Mouse (Mus musculus) testis, postnatal 14 days (tissue): ENCODE data around the gene Paf1.

ENCODE experiments used
- DNase-seq: peaks from one replicate; pipeline ENCODE4 v3.0.0; 2021; ENCODE audit warnings: low spot score

Gene Paf1

DNA sequence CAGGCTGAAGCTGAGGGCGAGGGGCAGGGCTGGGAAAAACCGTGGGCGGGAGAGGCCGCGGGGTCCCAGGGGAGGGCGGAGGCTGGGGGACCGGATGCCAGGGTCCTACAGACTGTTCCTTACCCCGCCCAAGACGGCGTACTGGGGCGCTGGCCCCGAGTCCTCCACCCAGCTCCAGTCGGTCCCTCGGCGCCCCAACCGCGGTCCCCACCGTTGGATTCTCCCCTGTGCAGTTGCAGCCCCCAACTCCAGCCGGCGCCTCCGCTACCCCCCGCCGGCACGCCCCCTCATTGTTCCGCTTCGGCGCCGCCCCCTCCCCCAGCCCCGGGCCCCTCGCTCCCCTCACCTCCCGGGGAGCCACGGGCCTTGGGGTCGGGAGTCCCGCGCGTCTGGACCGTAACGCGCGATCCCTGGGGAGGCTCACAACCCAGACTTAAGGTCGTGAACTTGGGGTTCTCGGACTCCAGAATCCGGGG is 21.2 kb upstream of the Paf1 start:
- DNase-seq = peak; percentile 80

DNA sequence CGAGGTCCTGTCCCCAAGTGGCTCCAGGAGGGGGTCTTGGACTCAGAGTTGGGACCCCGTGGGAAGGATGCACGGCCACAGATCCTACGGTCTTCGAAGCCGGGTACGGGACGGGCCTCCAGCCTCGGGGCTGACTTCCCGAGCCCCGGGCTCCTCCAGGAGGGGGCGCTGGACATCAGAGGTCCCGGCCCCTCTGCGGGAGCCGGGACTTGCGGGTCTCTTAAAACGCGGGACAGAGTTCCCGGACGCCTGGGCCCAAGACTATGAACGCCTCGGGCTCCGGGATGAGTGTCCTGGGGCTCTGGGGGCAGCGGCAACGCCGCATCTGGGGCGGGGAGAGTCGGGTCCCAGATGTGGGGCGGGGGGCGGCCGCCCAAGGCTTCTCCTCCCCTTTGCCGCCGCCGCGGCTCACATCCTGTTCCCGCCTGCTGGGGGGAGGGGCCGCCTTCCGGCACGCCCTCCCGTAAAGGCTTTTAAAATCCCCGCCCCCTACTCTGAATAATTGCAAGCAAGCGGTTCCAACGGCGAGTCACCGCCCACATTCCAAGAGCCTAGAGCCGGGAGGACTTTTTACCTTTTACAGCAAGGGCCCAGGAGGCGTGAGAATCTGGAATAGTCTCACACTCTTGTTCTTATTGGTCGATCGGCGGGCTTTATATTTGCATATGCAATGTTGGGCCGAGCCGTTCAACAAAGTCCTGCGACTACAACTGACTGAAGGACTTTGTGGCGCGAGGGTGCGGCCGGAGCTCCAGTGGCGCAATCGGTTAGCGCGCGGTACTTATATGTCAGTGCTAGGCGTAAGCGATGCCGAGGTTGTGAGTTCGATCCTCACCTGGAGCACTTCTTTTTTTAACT is 20.3 kb upstream of the Paf1 start, which contains the start of gene Plekhg2:
Gene Plekhg2, minus strand, starts transcription at position 349 of the 858 bp plus-strand sequence.
- peak; percentile 97 for DNase-seq

GRCm38 (mm10) chr7:28373131-28373581 is 19.6 kb upstream of the Paf1 start:
- peak; percentile 68 for DNase-seq

DNA sequence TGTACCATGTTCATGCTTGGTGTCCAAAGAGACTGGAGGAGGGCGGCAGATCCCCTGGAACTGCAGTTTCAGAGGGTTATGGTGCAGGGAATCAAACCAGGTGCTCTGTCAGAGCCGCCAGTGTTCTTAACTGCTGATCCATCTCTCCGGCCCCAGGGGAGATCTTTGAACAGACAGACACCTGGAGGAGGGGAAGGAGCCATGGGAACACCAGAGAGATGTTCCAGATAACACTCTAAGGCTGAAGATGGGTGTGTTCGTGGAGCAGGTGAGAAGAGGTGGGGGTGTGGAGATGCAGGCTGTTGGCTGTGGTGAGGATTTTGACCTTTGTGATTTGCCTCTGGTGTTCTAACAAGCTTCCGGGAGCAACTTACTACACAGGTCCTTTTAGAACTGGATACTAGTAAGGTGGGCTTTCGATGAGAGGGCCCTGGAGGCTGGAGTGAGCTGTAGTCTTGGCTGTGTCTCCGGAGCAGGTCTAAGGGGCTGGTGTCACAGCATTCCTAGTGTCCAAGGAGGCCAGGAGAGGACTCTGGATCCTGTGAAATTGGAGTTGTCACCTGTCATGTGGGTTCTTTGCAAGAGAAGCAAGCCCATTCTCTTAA is 18.8 kb upstream of the Paf1 start:
- no peak for DNase-seq

GRCm38 (mm10) chr7:28374647-28375046 is 18.1 kb upstream of the Paf1 start:
- no peak for DNase-seq

GRCm38 (mm10) chr7:28375176-28375921 is 17.4 kb upstream of the Paf1 start:
- DNase-seq = peak; percentile 86

GRCm38 (mm10) chr7:28376011-28376771 is 16.6 kb upstream of the Paf1 start:
- DNase-seq = peak; percentile 77

DNA sequence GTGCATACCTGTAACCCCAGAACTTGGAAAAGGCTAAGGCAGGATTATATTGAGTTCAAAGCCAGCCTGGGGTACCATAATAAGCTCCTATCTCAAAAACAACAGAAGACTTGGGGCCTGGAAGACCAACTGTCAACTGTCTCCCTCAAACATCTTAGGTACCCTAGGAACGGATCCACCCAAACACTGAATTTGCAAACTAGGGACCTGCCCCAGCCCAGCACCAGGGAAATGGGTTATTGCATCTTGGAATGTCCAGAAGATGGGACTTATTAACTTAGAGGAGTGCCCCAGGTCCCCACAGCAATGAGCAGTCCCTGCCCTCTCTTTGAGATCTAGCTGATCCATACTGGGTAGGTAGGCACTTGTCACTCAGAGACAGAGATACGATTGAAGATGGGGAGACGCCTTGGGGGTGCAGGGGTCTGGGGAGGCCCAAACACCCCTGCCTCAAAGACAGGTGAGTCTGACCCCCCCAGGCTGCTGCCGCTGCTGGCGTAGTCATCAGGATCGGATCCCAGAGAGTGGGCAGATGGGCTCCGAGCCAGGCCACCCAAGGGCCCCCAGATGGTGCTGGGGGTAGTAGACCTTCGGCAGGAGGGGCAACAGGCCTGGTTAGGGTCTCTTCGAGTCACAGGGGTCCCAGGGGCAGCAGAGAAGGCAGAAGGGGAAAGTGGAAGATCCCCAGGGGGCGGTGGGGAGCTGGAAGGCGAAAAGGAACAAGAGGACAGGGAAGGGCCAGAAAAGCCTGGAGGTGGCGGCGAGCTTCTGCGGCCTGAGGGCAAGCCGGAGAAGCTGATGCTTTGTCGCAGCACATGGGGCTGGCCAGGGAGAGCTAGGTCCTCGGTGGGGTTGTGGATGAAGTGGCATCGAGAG is 15.3 kb upstream of the Paf1 start:
- DNase-seq = no peak

GRCm38 (mm10) chr7:28378066-28378690 is 14.6 kb upstream of the Paf1 start:
- no peak for DNase-seq

- peak; percentile 89 for DNase-seq
Observed at GRCm38 (mm10) chr7:28378769-28379651, 13.7 kb upstream of the Paf1 start.

- no peak for DNase-seq
Observed at GRCm38 (mm10) chr7:28380237-28381016, 12.3 kb upstream of the Paf1 start, which contains the start of gene Zfp36. Zfp36 (minus strand) TSS chr7:28380253.

DNA sequence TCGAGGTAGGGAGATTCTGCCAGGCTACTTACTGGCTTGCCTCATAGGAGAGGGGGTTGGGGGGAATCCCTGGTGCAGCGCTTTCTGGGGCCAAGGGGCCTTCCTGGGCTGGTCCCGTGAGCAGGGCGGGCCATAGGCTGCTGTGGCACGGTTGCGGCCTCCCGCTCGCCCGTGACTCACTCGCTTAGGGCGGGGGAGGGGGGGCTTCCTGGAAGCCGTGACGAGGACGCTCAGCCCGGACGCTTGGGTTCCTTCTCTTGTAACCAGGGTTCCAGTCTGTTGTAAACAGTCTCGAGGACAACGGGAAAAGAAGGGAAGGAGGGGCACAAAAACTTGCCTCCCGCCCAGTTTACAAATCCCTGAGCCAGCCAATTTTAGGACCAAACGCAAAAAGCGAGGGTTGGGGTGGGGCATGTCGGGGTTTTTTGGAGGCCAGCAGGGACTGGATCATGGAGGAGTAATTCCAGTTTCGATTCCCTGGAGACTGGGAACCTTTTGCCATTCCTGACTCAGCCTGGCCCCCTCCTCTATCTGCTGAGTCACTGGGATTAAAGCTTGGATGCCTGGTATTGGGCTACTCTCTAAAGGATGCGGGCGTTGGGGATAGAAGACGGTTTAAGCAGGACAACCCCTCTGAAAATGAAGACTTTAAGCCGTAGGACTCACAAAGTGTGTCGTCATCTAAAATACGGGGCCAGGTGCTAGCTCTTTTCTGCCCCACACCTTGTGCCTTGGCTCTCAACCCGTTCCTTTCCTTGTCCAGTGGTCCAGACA is 11.5 kb upstream of the Paf1 start:
- peak; percentile 76 for DNase-seq

- peak; percentile 84 for DNase-seq
Observed at GRCm38 (mm10) chr7:28381938-28382337, 10.8 kb upstream of the Paf1 start.

- no peak for DNase-seq
Observed at GRCm38 (mm10) chr7:28382347-28382951, 10.3 kb upstream of the Paf1 start.

DNA sequence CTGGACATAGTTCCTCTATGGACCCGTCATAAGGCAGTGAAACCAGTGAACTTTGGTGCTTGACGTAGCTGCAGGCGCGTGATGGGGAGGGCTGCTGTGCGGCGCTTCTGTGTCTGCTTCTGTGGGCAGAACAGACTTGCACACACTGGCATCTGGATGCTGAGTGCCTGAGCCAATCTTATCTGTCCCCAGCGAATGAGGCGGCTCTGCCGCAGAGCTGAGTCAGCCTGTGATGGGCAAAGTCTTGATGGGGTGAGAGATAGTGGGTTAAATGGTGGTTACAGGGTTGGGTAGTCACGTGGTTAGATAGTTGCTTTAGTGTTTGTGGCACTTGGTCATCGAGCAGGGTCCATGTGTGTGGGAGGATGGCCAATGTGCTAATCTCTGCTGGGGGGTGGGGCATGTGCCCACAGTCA is 9.8 kb upstream of the Paf1 start:
- DNase-seq = no peak

DNA sequence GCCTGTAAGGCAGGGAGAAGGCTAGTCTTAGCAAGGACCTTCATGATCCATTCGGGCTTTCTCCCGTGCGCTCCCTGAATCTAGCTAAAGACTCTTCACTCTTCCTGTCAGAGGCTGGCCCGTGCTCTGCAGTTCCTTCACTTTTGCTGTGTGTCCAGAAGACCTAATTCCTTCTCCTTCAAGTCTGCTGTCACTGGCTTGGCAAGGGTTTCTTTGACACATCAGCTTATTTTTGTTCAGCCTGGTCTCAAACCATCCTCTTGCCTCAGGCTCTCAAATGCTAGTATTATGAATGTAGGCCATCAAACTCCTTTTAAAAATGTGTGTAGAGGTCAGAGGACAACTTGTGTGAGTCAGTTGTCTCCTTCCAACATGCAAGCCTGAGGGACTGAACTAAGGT is 9.1 kb upstream of the Paf1 start:
- no peak for DNase-seq

- DNase-seq = no peak
Observed at GRCm38 (mm10) chr7:28384162-28384561, 8.6 kb upstream of the Paf1 start.
